Mouse (Mus musculus): ENCODE data around the gene Sf1. TPM values are rescaled to one million over a fixed set of nuclear protein-coding genes. Genes with fewer than 3 reads are reported as not detected.
A peak's percentile ranks its signal among the peaks of the same experiment; 100 is the strongest.

The Sf1 gene
- polyA plus RNA-seq (2016; fragmentation: Nextera tagmentation; extraction: Ambion mirVana), result 189 and 194 TPM in 2 replicates

DNA sequence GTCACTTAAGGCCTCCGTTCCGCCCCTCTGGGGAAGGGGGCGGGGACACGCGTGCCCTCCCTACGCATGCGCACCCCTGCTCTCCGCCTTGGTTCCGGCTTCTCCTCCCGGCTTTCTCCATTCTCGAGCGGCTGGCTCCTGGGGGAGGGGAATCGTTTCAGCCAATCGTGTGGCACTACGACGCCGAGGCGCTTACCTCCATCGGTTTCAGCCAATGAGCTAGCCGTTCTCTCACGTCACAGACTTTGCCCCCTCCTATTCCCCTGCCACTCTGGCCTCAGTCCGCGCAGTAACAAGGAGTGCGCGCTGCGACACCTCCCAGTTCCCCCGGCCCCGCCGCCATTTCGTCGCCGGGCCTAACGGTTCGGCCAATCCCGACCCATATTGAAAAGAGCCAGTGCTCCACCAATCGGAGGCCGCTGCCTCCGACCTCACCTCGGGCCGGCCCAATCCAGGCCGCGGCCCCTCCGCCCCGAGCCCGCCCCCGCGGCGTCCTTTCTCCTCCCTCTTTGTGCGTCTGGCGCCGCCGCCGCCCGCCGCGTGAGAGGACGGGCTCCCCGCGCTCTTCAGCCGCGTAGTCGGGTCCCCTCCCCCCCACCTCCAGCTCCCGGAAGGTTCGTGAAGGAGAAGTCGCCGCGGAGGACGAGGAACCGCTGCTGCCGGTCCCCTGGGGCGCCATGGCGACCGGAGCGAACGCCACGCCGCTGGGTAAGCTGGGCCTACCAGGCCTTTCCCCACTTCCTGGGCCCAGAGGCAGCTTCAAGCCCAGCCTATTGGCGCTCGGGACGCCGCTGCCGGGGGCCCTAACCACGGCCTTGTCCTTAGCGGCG lies at the start of gene Sf1:
Gene Sf1, plus strand, starts transcription at position 280 of the 830 bp plus-strand sequence.
- Histone ChIP-seq H3K27ac (replicated peaks) (peak within 1 kb of the TSS; percentile 100), H3K4me3 (peak within 1 kb of the TSS; percentile 100), H3K9me3 (replicated peaks) (no peaks in the 10 kb centered on the region), H3K36me3 (peaks cover 50% of the 10 kb centered on the region), H3K4me1 (peaks cover 27% of the 10 kb centered on the region), H3K27me3 (ENCODE audit: low read depth, poor library complexity, severe bottlenecking) (no peaks in the 10 kb centered on the region)
- peak; percentile 100 for DNase-seq (ENCODE audit: low spot score)
- under 1% methylated on average over 85 of the region's 85 CpGs for WGBS

DNA sequence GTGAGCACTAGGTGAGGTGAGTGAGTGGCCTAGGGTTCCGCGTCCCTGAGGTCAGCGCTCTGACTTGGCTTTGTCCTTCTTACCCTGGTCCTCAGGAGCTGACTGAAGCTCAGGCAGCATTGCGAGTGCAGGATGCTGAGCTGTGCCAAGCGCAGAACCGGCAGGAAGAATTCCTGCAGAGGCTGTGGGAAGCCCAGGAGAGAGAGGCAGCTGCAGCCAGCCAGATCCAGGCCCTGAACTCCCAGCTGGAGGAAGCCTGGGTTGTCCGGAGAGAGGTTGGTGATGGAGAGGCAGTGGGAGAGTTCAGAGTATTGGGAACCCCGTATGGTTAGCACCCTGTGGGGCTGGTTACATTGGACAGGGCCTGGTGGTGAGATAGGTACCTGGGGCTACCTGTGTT lies 49.7 kb upstream of the Sf1 start:
- WGBS, result 92% methylated on average over 8 of the region's 8 CpGs
- Histone ChIP-seq H3K36me3 (peaks cover 61% of the 10 kb centered on the region), H3K4me3 (no peak overlapping the region), H3K27ac (replicated peaks) (no peak overlapping the region), H3K9me3 (replicated peaks) (no peaks in the 10 kb centered on the region), H3K4me1 (peaks cover 9% of the 10 kb centered on the region), H3K27me3 (ENCODE audit: low read depth, poor library complexity, severe bottlenecking) (no peaks in the 10 kb centered on the region)
- no peak for DNase-seq (ENCODE audit: low spot score)

DNA sequence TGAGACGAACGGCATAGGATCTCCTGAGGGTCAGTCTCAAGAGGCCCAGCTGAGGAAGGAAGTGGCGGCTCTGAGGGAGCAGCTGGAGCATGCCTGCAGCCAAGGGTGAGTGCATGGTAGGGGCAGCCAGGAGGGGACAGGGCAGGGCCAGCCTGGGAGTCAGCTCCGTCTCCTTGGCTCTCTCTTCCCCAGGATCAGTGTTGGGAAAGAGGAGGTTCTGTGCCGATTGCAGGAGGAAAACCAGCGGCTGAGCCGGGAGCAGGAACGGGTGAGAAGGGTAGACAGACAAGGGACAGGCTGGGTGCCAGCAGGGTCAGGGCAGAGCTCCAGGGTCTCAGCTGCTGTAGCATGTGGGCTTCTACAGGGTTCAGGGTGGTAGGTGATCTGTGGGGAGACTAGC lies 49.0 kb upstream of the Sf1 start:
- Histone ChIP-seq H3K27ac (replicated peaks) (no peak overlapping the region; the same call in 1 of the 2 replicates), H3K4me1 (peaks cover 1% of the 10 kb centered on the region; the same call in 1 of the 2 replicates), H3K27me3 (ENCODE audit: low read depth, poor library complexity, severe bottlenecking) (no peaks in the 10 kb centered on the region), H3K4me3 (no peak overlapping the region), H3K36me3 (peaks cover 65% of the 10 kb centered on the region), H3K9me3 (replicated peaks) (no peaks in the 10 kb centered on the region)
- no peak for DNase-seq (ENCODE audit: low spot score)
- WGBS, result 89% methylated on average over 8 of the region's 8 CpGs

DNA sequence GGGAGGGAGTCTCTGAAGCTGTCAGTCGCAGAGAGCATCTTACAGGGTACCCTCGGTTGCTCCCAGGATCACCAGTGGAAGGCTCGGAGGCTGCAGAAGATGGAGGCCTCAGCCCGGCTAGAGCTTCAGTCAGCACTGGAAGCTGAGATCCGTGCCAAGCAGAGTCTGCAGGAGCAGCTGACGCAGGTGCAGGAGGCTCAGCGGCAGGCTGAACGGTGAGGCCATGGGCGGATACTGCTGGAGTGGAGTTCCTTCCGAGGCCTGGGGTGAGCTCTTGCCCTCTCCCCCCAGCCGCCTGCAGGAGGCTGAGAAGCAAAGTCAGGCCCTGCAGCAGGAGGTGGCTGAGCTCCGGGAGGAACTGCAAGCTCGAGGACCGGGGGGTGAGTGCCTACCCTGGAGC lies 47.9 kb upstream of the Sf1 start:
- peaks cover 69% of the 10 kb centered on the region for H3K36me3 ChIP-seq

DNA sequence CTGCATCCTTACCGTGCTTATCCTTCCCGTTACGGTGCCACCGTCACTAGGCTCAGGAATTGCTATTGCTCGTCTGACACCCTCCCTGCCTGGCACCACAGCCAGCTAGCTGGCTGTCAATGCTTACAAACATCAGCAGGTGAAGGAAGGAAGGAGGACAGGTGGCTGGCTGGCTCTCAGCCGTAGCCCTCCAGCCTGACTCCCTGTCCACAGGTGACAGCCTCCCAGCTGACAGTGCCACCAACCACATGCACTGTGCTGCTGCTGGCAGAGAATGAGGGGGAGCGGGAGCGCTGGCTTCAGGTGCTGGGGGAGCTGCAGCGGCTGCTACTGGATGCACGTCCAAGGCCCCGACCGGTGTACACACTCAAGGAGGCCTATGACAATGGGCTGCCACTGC lies 45.3 kb upstream of the Sf1 start:
- Histone ChIP-seq H3K4me1 (no peaks in the 10 kb centered on the region), H3K27ac (replicated peaks) (no peak overlapping the region), H3K9me3 (replicated peaks) (no peaks in the 10 kb centered on the region), H3K4me3 (no peak overlapping the region), H3K27me3 (ENCODE audit: low read depth, poor library complexity, severe bottlenecking) (no peaks in the 10 kb centered on the region), H3K36me3 (peaks cover 68% of the 10 kb centered on the region)
- DNase-seq (ENCODE audit: low spot score), result no peak
- 92% methylated on average over 12 of the region's 12 CpGs for WGBS

More for the DNA sequence above, 47.9 kb upstream of the Sf1 start:
- no peak for DNase-seq (ENCODE audit: low spot score)
- Histone ChIP-seq H3K9me3 (replicated peaks) (no peaks in the 10 kb centered on the region), H3K27ac (replicated peaks) (no peak overlapping the region), H3K27me3 (ENCODE audit: low read depth, poor library complexity, severe bottlenecking) (no peaks in the 10 kb centered on the region), H3K4me3 (no peak overlapping the region), H3K4me1 (no peaks in the 10 kb centered on the region)
- WGBS, result 84% methylated on average over 14 of the region's 14 CpGs

DNA sequence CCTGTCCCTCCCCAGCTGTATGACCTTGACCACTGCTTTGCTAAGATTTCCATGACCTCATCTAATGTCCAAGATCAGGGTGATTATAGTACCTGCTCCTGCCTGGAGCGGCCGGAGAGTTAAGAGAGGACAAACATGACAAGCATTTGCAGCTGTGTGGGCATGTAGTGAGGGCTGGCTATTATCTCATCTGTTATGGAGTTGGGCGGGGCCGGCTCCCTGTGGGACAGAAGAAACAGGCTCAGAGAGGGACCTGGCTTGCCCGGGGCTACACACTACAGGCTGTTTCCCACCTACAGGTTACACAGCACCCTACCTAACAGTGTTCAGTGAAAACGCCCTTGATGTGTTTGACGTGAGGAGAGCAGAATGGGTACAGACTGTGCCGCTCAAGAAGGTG lies 42.1 kb upstream of the Sf1 start:
- Histone ChIP-seq H3K27me3 (ENCODE audit: low read depth, poor library complexity, severe bottlenecking) (no peaks in the 10 kb centered on the region), H3K4me1 (no peaks in the 10 kb centered on the region), H3K9me3 (replicated peaks) (no peaks in the 10 kb centered on the region), H3K27ac (replicated peaks) (no peak overlapping the region), H3K36me3 (peaks cover 39% of the 10 kb centered on the region), H3K4me3 (no peak overlapping the region)
- DNase-seq (ENCODE audit: low spot score), result no peak
- 92% methylated on average over 8 of the region's 8 CpGs for WGBS

DNA sequence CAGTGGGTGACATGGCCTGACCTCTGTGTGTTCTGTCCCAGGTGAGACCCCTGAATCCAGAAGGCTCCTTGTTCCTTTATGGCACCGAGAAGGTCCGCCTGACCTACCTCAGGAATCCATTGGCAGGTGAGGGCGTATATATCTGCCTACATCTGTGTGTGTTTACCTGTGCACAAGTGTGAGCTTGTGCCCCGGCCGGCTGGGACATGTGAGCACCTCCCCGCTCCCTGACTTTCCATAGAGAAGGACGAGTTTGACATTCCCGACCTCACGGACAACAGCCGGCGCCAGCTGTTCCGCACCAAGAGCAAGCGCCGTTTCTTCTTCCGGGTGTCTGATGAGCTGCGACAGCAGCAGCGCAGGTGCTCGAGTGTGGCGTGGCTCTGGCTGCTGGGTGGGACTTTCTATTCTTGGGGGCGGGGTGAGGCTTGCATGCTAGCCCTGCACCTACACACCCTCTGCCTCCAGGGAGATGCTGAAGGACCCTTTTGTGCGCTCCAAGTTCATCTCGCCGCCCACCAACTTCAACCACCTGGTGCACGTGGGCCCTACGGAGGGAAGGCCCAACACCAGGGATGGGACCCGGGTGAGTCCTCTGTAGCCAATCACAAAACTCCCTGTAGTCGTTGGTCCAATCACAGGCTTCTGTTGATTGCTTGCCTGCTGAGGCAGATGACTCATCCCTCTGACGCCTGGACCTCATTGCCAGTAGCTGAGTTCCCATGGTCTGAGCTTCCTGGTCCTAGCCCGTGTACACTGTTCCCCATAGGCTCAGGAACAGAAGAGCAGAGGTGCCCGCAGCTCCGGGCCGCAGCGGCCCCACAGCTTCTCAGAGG lies 41.5 kb upstream of the Sf1 start:
- 87% methylated on average over 33 of the region's 33 CpGs for WGBS

DNA sequence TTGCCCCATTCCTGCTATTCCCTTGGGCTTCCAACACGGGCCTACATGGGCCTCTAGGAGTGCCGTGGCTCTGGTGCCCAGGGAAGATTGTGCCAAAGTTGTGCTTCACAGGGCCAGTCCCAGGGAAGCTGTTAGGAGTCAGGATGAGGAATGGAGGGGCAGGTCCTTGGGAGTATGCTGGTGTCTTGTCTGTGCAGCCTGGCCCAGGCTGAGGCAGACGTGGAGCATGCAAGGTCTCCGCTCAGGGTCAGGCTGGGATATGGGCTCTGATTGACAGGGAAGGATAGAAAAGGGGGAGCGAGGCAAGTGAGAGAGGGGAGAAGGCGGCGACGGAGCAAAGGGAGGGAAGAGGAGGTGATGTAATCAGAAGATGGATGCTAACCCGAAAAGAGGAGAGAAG lies 38.7 kb upstream of the Sf1 start:
- 89% methylated on average over 9 of the region's 9 CpGs for whole genome bisulfite sequencing
- Histone ChIP-seq H3K36me3 (peaks cover 11% of the 10 kb centered on the region), H3K4me1 (no peaks in the 10 kb centered on the region), H3K27me3 (ENCODE audit: low read depth, poor library complexity, severe bottlenecking) (no peaks in the 10 kb centered on the region), H3K9me3 (replicated peaks) (no peaks in the 10 kb centered on the region), H3K4me3 (no peak overlapping the region), H3K27ac (replicated peaks) (no peak overlapping the region)
- no peak for DNase-seq (ENCODE audit: low spot score)

More for the DNA sequence above, 41.5 kb upstream of the Sf1 start:
- DNase-seq (ENCODE audit: low spot score), result no peak
- no peaks in the 10 kb centered on the region for H3K4me1 ChIP-seq
- peaks cover 32% of the 10 kb centered on the region for H3K36me3 ChIP-seq
- no peaks in the 10 kb centered on the region for H3K27me3 ChIP-seq (ENCODE audit: low read depth, poor library complexity, severe bottlenecking)
- no peak overlapping the region for H3K27ac ChIP-seq (replicated peaks)
- H3K4me3 ChIP-seq, result no peak overlapping the region
- H3K9me3 ChIP-seq (replicated peaks), result no peaks in the 10 kb centered on the region

DNA sequence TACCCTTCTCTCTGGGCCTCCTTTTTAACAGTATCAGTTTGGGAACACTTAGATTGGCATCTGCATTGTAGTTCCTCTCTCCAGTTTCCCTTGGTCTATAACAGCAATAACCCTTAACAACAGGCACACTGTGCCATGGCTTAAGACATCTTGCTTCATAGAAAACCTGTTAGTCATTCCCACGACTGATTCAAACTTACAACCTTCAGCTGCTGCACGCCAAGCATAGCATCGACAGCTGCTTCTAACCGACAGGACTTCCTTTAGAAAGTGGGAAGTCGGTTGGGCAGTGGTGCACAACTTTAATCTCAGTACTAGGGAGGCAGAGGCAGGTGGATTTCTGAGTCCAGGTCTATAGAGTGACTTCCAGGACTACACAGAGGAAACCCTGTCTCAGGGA lies 32.3 kb upstream of the Sf1 start:
- Histone ChIP-seq H3K4me1 (peaks cover 24% of the 10 kb centered on the region), H3K27me3 (ENCODE audit: low read depth, poor library complexity, severe bottlenecking) (no peaks in the 10 kb centered on the region), H3K9me3 (replicated peaks) (no peaks in the 10 kb centered on the region), H3K4me3 (no peak overlapping the region), H3K27ac (replicated peaks) (no peak overlapping the region), H3K36me3 (no peaks in the 10 kb centered on the region)
- WGBS, result 76% methylated on average over 5 of the region's 5 CpGs
- no peak for DNase-seq (ENCODE audit: low spot score)

DNA sequence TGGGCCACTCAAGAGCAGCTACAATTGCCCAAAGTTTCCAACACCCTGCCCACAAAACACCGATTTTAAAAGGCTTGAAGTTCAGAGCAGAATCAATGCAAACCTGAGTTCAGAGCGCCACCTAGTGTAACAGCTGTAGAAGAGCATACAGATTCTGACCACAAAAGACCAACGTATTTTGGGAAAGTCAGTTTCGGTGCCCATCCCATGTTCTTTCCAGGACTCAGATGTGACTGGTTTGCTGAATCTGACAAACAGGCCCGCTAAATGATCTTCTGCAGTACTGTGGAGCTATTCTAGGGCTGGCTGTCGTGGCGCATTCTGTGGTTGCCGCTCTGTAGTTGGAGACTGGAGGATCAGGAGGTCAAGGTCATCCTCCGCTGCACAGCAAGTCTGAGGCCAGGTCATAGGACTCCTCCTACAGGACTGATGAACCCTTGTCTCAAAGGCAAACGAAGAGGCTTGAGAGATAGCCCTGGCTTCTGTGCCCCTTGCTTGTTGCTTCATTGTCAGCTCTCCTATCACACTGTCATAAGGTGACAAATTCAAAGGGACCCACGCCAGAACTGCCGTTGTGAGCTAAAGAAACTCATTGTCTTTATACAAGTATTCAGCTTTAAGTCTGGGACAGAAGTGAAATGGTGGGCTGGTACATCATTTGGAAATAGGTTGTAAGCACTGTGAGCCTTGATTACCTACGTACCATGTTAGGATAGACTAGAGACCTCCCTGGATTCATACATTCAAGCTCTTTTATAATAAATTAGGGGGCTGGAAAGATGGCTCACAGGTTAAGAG lies 31.6 kb upstream of the Sf1 start:
- H3K27ac ChIP-seq (replicated peaks), result peak overlapping the region; percentile 79
- no peaks in the 10 kb centered on the region for H3K9me3 ChIP-seq (replicated peaks)
- H3K36me3 ChIP-seq, result peaks cover 4% of the 10 kb centered on the region
- DNase-seq (ENCODE audit: low spot score), result peak; percentile 59
- WGBS, result 27% methylated on average over 13 of the region's 13 CpGs
- H3K4me3 ChIP-seq, result peak overlapping the region; percentile 41
- peaks cover 32% of the 10 kb centered on the region for H3K4me1 ChIP-seq
- no peaks in the 10 kb centered on the region for H3K27me3 ChIP-seq (ENCODE audit: low read depth, poor library complexity, severe bottlenecking)

DNA sequence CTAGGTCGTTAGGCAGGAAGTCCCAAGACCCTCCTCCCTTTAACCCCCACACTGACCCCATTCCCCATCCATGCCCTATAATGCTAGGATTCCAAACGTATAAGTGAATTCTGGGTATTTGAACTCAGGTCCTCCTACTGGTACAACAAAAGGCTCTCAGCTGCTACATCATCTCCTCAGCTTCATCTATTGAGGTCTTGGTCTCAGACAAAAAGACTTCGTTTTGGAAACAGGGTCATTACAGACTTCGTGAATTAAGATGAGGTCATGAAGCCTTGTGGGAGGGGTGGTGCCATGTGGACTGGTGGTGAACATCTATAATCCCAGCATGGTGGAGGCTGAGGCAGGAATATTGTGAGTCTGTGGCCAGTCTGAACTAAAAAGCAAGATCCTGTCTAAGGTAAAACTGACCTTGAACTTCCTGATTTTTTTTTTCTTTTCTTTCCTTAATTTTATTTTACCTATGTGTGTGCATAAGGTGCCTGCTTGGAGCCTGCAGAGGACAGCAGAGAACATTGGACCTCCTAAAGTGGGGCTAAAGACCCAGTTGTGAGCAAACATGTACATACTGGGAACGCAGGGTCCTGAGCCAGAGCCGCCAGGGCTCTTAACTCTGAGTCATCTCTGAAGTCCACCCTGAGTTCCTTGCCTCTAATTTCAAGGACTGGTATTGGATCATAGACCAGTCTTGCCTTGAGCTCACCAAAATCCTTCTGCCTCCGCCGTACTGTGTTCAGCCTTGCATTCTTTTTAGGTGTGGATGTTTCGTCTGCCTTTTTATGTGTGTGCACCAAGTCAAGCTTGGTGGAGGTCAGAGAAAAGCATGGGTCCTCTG lies 29.5 kb upstream of the Sf1 start:
- Histone ChIP-seq H3K4me3 (peak overlapping the region; percentile 92), H3K4me1 (peaks cover 38% of the 10 kb centered on the region), H3K9me3 (replicated peaks) (no peaks in the 10 kb centered on the region), H3K36me3 (peaks cover 25% of the 10 kb centered on the region), H3K27me3 (ENCODE audit: low read depth, poor library complexity, severe bottlenecking) (no peaks in the 10 kb centered on the region), H3K27ac (replicated peaks) (peak overlapping the region; percentile 90)
- 70% methylated on average over 9 of the region's 9 CpGs for WGBS
- DNase-seq (ENCODE audit: low spot score), result no peak

All from midbrain, embryonic 10.5 days (tissue).